Mouse (Mus musculus): ENCODE results near the gene Fermt3. TPM values are rescaled to one million over a fixed set of nuclear protein-coding genes. Genes with fewer than 3 reads are reported as not detected.

The Fermt3 gene
- total and polyA plus RNA-seq, 3 experiments: 5.2 to 9.0 (median 7.8) TPM

GRCm38 (mm10) chr19:6954046-6954445 lies 65.2 kb downstream of the Fermt3 start:
- no peaks in the 10 kb centered on the region for H3K36me3 ChIP-seq (ENCODE audit: control insufficient read depth, insufficient read depth, low read length)
- no peaks in the 10 kb centered on the region for H3K27me3 ChIP-seq (ENCODE audit: control insufficient read depth, insufficient read depth, low read length)
- WGBS: 40% methylated on average over 9 of the region's 9 CpGs
- no peaks in the 10 kb centered on the region for H3K79me2 ChIP-seq (replicated peaks; ENCODE audit: control insufficient read depth, insufficient read depth, low read length)
- no peak overlapping the region for H3K9ac ChIP-seq (ENCODE audit: low read depth, low read length)
- no peak overlapping the region for H3K4me3 ChIP-seq
- H3K27ac ChIP-seq: no peak overlapping the region
- TF ChIP-seq CTCF (IDR thresholded peaks at IDR 0.05) (peak; percentile 58), EP300 (IDR thresholded peaks at IDR 0.05; ENCODE audit: insufficient read depth, low read depth, low read length) (no peak)
- DNase-seq: peak; percentile 54 to 60
- intact Hi-C loops (cut with DNase I): no loop called here
- peaks cover 7% of the 10 kb centered on the region for H3K4me1 ChIP-seq (ENCODE audit: control insufficient read depth, insufficient read depth, low read length)

GRCm38 (mm10) chr19:6952712-6953037 lies 66.6 kb downstream of the Fermt3 start:
- TF ChIP-seq EP300 (IDR thresholded peaks at IDR 0.05; ENCODE audit: insufficient read depth, low read depth, low read length) (peak; percentile 5; the same call in 1 of the 2 replicates), CTCF (IDR thresholded peaks at IDR 0.05) (no peak), POLR2A (IDR thresholded peaks at IDR 0.05; ENCODE audit: insufficient read depth, low read depth, low read length) (peak; percentile 83)
- no peaks in the 10 kb centered on the region for H3K79me2 ChIP-seq (replicated peaks; ENCODE audit: control insufficient read depth, insufficient read depth, low read length)
- intact Hi-C loops (cut with DNase I): loop anchor here (1.0 to 2.0 kb wide), 2 partner anchors 14 to 16 kb away; no protein-coding TSS in a partner anchor
- no peaks in the 10 kb centered on the region for H3K27me3 ChIP-seq (ENCODE audit: control insufficient read depth, insufficient read depth, low read length)
- DNase-seq: peak; percentile 65 to 75
- peak overlapping the region; percentile 69 for H3K9ac ChIP-seq (ENCODE audit: low read depth, low read length)
- 5% methylated on average over 3 of the region's 3 CpGs for WGBS
- H3K27ac ChIP-seq: peak overlapping the region; percentile 97
- peaks cover 7% of the 10 kb centered on the region for H3K4me1 ChIP-seq (ENCODE audit: control insufficient read depth, insufficient read depth, low read length)
- no peaks in the 10 kb centered on the region for H3K36me3 ChIP-seq (ENCODE audit: control insufficient read depth, insufficient read depth, low read length)
- H3K4me3 ChIP-seq: peak overlapping the region; percentile 67

DNA sequence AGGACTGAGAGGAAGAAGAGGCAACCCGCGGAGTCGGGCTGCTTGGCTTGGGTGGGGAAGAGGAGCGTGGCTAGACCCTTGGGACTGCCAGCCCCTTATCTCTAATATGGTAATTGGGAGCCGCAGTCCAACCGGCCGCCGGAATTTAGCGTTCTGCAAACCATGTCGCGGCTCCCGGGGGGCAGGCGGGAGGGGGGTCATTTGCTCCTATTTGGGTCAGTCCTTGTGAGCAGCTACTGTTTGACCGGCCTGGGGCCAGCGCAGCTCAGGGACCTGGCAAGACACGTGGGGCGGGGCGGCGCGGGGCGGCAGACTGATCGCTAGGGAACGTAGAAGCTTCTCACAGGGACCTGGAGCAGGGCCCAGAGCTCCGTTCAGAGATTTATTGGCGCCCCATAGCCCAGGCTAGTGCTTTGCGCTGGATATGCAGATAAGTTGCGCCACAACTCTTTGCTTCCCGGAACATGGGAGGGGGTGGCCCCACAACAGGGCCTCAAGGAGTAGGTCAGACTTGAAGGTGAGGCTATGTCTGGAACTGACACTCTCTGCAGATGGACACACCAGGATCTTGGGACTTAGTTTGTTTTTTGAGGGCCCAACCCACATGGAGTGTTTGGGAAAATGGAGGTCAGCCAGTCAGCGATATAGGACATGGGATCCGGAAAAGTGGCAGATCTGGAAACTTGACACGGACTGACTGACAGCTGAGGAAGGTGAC lies 67.1 kb downstream of the Fermt3 start:
- intact Hi-C loops (cut with DNase I): loop anchor here (1.0 to 2.0 kb wide), 4 partner anchors 10 to 28 kb away; partner anchors contain the start of gene Gpr137
- TF ChIP-seq EP300 (IDR thresholded peaks at IDR 0.05; ENCODE audit: insufficient read depth, low read depth, low read length) (0 out of 2 replicates have a peak, but pooled peaks have one; percentile 18), POLR2A (IDR thresholded peaks at IDR 0.05; ENCODE audit: insufficient read depth, low read depth, low read length) (no peak)

DNA sequence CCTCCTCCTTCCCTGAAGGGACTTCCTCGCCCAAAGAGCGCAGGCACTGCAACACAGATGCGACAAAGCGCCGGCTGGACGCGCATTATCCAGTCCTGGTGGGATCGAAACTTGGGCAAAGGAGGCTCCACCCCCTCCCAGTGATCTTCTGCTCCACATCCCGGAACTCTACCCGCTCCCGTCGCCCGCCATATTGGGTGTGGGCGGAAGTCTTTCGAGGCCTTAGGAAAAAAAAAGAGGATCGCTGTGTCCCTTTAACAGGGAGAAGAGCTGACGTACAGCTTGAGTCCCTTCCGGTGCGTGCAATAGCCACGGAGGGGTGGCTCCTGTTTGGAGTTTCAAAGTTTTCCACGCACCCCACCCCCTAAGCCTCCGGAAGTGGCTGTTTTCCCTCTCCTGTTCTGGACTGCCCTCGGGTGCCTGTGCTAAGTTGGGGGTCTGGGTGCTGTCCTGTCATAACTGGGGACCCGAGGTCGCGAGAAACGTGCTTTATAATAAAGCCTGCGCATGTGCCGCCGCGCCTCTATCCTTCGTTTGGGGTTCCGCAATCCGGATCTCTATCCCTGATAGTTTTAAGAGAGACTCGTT lies 67.8 kb downstream of the Fermt3 start:
- WGBS: under 1% methylated on average over 35 of the region's 35 CpGs
- Histone ChIP-seq H3K27ac (peak overlapping the region; percentile 97), H3K9ac (ENCODE audit: low read depth, low read length) (peak overlapping the region; percentile 88), H3K36me3 (ENCODE audit: control insufficient read depth, insufficient read depth, low read length) (no peaks in the 10 kb centered on the region), H3K4me3 (peak overlapping the region; percentile 67), H3K79me2 (replicated peaks; ENCODE audit: control insufficient read depth, insufficient read depth, low read length) (no peaks in the 10 kb centered on the region), H3K4me1 (ENCODE audit: control insufficient read depth, insufficient read depth, low read length) (peaks cover 7% of the 10 kb centered on the region), H3K27me3 (ENCODE audit: control insufficient read depth, insufficient read depth, low read length) (no peaks in the 10 kb centered on the region)
- peak; percentile 85 for TF ChIP-seq POLR2A (IDR thresholded peaks at IDR 0.05; ENCODE audit: insufficient read depth, low read depth, low read length)
- TF ChIP-seq EP300 (IDR thresholded peaks at IDR 0.05; ENCODE audit: insufficient read depth, low read depth, low read length): peak; percentile 97
- no peak for TF ChIP-seq CTCF (IDR thresholded peaks at IDR 0.05)
- peak; percentile 95 to 98 for DNase-seq
- intact Hi-C loops (cut with DNase I): loop anchor here (1.0 kb wide), 2 partner anchors 9 to 27 kb away; partner anchors contain the start of gene Gpr137

More for the DNA sequence above, 67.1 kb downstream of the Fermt3 start:
- under 1% methylated on average over 31 of the region's 31 CpGs for WGBS
- H3K36me3 ChIP-seq (ENCODE audit: control insufficient read depth, insufficient read depth, low read length): no peaks in the 10 kb centered on the region
- H3K27me3 ChIP-seq (ENCODE audit: control insufficient read depth, insufficient read depth, low read length): no peaks in the 10 kb centered on the region
- peak overlapping the region; percentile 67 for H3K4me3 ChIP-seq
- DNase-seq: peak; percentile 89 to 92
- peak overlapping the region; percentile 69 for H3K9ac ChIP-seq (ENCODE audit: low read depth, low read length)
- no peaks in the 10 kb centered on the region for H3K79me2 ChIP-seq (replicated peaks; ENCODE audit: control insufficient read depth, insufficient read depth, low read length)
- H3K4me1 ChIP-seq (ENCODE audit: control insufficient read depth, insufficient read depth, low read length): peaks cover 7% of the 10 kb centered on the region
- H3K27ac ChIP-seq: peak overlapping the region; percentile 97

GRCm38 (mm10) chr19:6950613-6951153 lies 68.6 kb downstream of the Fermt3 start:
- Histone ChIP-seq H3K4me3 (peak overlapping the region; percentile 67), H3K4me1 (ENCODE audit: control insufficient read depth, insufficient read depth, low read length) (peaks cover 7% of the 10 kb centered on the region), H3K79me2 (replicated peaks; ENCODE audit: control insufficient read depth, insufficient read depth, low read length) (no peaks in the 10 kb centered on the region), H3K36me3 (ENCODE audit: control insufficient read depth, insufficient read depth, low read length) (no peaks in the 10 kb centered on the region), H3K27me3 (ENCODE audit: control insufficient read depth, insufficient read depth, low read length) (no peaks in the 10 kb centered on the region), H3K9ac (ENCODE audit: low read depth, low read length) (peak overlapping the region; percentile 88), H3K27ac (peak overlapping the region; percentile 97)
- peak; percentile 65 to 73 for DNase-seq
- intact Hi-C loops (cut with DNase I): loop anchor here (1.0 kb wide), 2 partner anchors 8 to 26 kb away; partner anchors contain the start of gene Gpr137
- no peak for TF ChIP-seq CTCF (IDR thresholded peaks at IDR 0.05)
- TF ChIP-seq EP300 (IDR thresholded peaks at IDR 0.05; ENCODE audit: insufficient read depth, low read depth, low read length): 0 out of 2 replicates have a peak, but pooled peaks have one; percentile 9
- TF ChIP-seq POLR2A (IDR thresholded peaks at IDR 0.05; ENCODE audit: insufficient read depth, low read depth, low read length): peak; percentile 73
- WGBS: under 1% methylated on average over 28 of the region's 28 CpGs
